Mouse (Mus musculus) olfactory bulb, adult 2 months (tissue): ENCODE measurements around the gene Spink8.

Experiments used
- CTCF ChIP-seq: fragments of 200-500 bp; IDR thresholded peaks from 2 replicates; pipeline ENCODE4 v1.5.1; 2012; ENCODE audit warnings: low read depth, mild to moderate bottlenecking, low read length, moderate library complexity; ENCODE audit not compliant: insufficient read depth
- POLR2A ChIP-seq: fragments of 200-500 bp; IDR thresholded peaks from 2 replicates; pipeline ENCODE4 v1.6.1; 2012; ENCODE audit warnings: mild to moderate bottlenecking, low read depth, low read length, moderate library complexity; ENCODE audit not compliant: insufficient read depth

GRCm38 (mm10) chr9:109795221-109795620, 16.9 kb upstream of the Spink8 start:
- TF ChIP-seq CTCF, result no peak
- TF ChIP-seq POLR2A, result no peak
